Mouse (Mus musculus): ENCODE results near the gene Trim33. TPM values are rescaled to one million over a fixed set of nuclear protein-coding genes. Genes with fewer than 3 reads are reported as not detected.

Trim33 gene
- polyA plus RNA-seq, 1 experiment from 2014 or later = 15.3 TPM

- H3K9ac ChIP-seq (ENCODE audit: low read length) = no peak overlapping the region
- WGBS = 79% methylated on average over 8 of the region's 8 CpGs
- H3K27ac ChIP-seq (replicated peaks in 1 of 2; ENCODE audit: control insufficient read depth in 1 of 2, insufficient read depth in 1 of 2, low read depth in 2 of 2, low read length in 2 of 2) = no peak overlapping the region
- no peaks in the 10 kb centered on the region for H3K27me3 ChIP-seq (ENCODE audit: control insufficient read depth, insufficient read depth, low read length)
- H3K36me3 ChIP-seq (ENCODE audit: control insufficient read depth, insufficient read depth, low read length) = no peaks in the 10 kb centered on the region
- peaks cover 6% of the 10 kb centered on the region; the same call in 1 of the 2 replicates for H3K9me3 ChIP-seq (ENCODE audit: control insufficient read depth, low read length)
- no peak overlapping the region for H3K4me3 ChIP-seq (ENCODE audit: control insufficient read depth in 1 of 2, insufficient read depth in 1 of 2, low read depth in 1 of 2, low read length in 2 of 2)
- ATAC-seq (ENCODE audit: insufficient number of reproducible peaks, insufficient read depth, low FRiP score, low read depth) = no peak
- no peak overlapping the region for H3K4me2 ChIP-seq (ENCODE audit: low read length)
- peaks cover 0 to 3% of the 10 kb centered on the region in 2 experiments; a peak in 1 of 4 replicates for H3K4me1 ChIP-seq (ENCODE audit: control insufficient read depth in 2 of 2, insufficient read depth in 2 of 2, low read length in 2 of 2)
Observed at GRCm38 (mm10) chr3:103380814-103381213, 101.7 kb downstream of the Trim33 start.

GRCm38 (mm10) chr3:103381441-103381840, 102.3 kb downstream of the Trim33 start:
- Histone ChIP-seq H3K27me3 (ENCODE audit: control insufficient read depth, insufficient read depth, low read length) (no peaks in the 10 kb centered on the region), H3K4me3 (ENCODE audit: control insufficient read depth in 1 of 2, insufficient read depth in 1 of 2, low read depth in 1 of 2, low read length in 2 of 2) (no peak overlapping the region), H3K9ac (ENCODE audit: low read length) (no peak overlapping the region), H3K9me3 (ENCODE audit: control insufficient read depth, low read length) (peaks cover 6% of the 10 kb centered on the region; the same call in 1 of the 2 replicates), H3K27ac (replicated peaks in 1 of 2; ENCODE audit: control insufficient read depth in 1 of 2, insufficient read depth in 1 of 2, low read depth in 2 of 2, low read length in 2 of 2) (no peak overlapping the region), H3K4me2 (ENCODE audit: low read length) (no peak overlapping the region), H3K36me3 (ENCODE audit: control insufficient read depth, insufficient read depth, low read length) (no peaks in the 10 kb centered on the region), H3K4me1 (ENCODE audit: control insufficient read depth in 2 of 2, insufficient read depth in 2 of 2, low read length in 2 of 2) (peaks cover 0 to 3% of the 10 kb centered on the region in 2 experiments; a peak in 1 of 4 replicates)
- 89% methylated on average over 6 of the region's 6 CpGs for WGBS
- ATAC-seq (ENCODE audit: insufficient number of reproducible peaks, insufficient read depth, low FRiP score, low read depth) = no peak

GRCm38 (mm10) chr3:103382872-103383567, 103.9 kb downstream of the Trim33 start:
- no peaks in the 10 kb centered on the region for H3K36me3 ChIP-seq (ENCODE audit: control insufficient read depth, insufficient read depth, low read length)
- H3K4me1 ChIP-seq (ENCODE audit: control insufficient read depth in 2 of 2, insufficient read depth in 2 of 2, low read length in 2 of 2) = peaks cover 0 to 3% of the 10 kb centered on the region in 2 experiments; a peak in 1 of 4 replicates
- no peaks in the 10 kb centered on the region for H3K27me3 ChIP-seq (ENCODE audit: control insufficient read depth, insufficient read depth, low read length)
- H3K4me3 ChIP-seq (ENCODE audit: control insufficient read depth in 1 of 2, insufficient read depth in 1 of 2, low read depth in 1 of 2, low read length in 2 of 2) = no peak overlapping the region
- ATAC-seq (ENCODE audit: insufficient number of reproducible peaks, insufficient read depth, low FRiP score, low read depth) = no peak
- 21% methylated on average over 17 of the region's 17 CpGs for WGBS
- H3K9ac ChIP-seq (ENCODE audit: low read length) = no peak overlapping the region
- peaks cover 6% of the 10 kb centered on the region; the same call in 1 of the 2 replicates for H3K9me3 ChIP-seq (ENCODE audit: control insufficient read depth, low read length)
- no peak overlapping the region for H3K27ac ChIP-seq (replicated peaks in 1 of 2; ENCODE audit: control insufficient read depth in 1 of 2, insufficient read depth in 1 of 2, low read depth in 2 of 2, low read length in 2 of 2)
- peak overlapping the region; percentile 35 for H3K4me2 ChIP-seq (ENCODE audit: low read length)

- Histone ChIP-seq H3K9me3 (ENCODE audit: control insufficient read depth, low read length) (peaks cover 6% of the 10 kb centered on the region; the same call in 1 of the 2 replicates), H3K27ac (replicated peaks in 1 of 2; ENCODE audit: control insufficient read depth in 1 of 2, insufficient read depth in 1 of 2, low read depth in 2 of 2, low read length in 2 of 2) (no peak overlapping the region), H3K27me3 (ENCODE audit: control insufficient read depth, insufficient read depth, low read length) (no peaks in the 10 kb centered on the region), H3K9ac (ENCODE audit: low read length) (no peak overlapping the region), H3K4me3 (ENCODE audit: control insufficient read depth in 1 of 2, insufficient read depth in 1 of 2, low read depth in 1 of 2, low read length in 2 of 2) (no peak overlapping the region), H3K4me2 (ENCODE audit: low read length) (no peak overlapping the region), H3K4me1 (ENCODE audit: control insufficient read depth in 2 of 2, insufficient read depth in 2 of 2, low read length in 2 of 2) (no peaks in the 10 kb centered on the region; a peak in 1 of 4 replicates), H3K36me3 (ENCODE audit: control insufficient read depth, insufficient read depth, low read length) (no peaks in the 10 kb centered on the region)
- ATAC-seq (ENCODE audit: insufficient number of reproducible peaks, insufficient read depth, low FRiP score, low read depth) = no peak
- 90% methylated on average over 7 of the region's 7 CpGs for WGBS
Observed at GRCm38 (mm10) chr3:103384486-103384885, 105.4 kb downstream of the Trim33 start.

- Histone ChIP-seq H3K4me1 (ENCODE audit: control insufficient read depth in 2 of 2, insufficient read depth in 2 of 2, low read length in 2 of 2) (no peaks in the 10 kb centered on the region; a peak in 1 of 4 replicates), H3K9me3 (ENCODE audit: control insufficient read depth, low read length) (peaks cover 6% of the 10 kb centered on the region; the same call in 1 of the 2 replicates), H3K4me2 (ENCODE audit: low read length) (no peak overlapping the region), H3K27ac (replicated peaks in 1 of 2; ENCODE audit: control insufficient read depth in 1 of 2, insufficient read depth in 1 of 2, low read depth in 2 of 2, low read length in 2 of 2) (no peak overlapping the region), H3K27me3 (ENCODE audit: control insufficient read depth, insufficient read depth, low read length) (no peaks in the 10 kb centered on the region), H3K36me3 (ENCODE audit: control insufficient read depth, insufficient read depth, low read length) (no peaks in the 10 kb centered on the region), H3K4me3 (ENCODE audit: control insufficient read depth in 1 of 2, insufficient read depth in 1 of 2, low read depth in 1 of 2, low read length in 2 of 2) (no peak overlapping the region), H3K9ac (ENCODE audit: low read length) (no peak overlapping the region)
- ATAC-seq (ENCODE audit: insufficient number of reproducible peaks, insufficient read depth, low FRiP score, low read depth) = no peak
- WGBS = 38% methylated on average over 5 of the region's 5 CpGs
Observed at GRCm38 (mm10) chr3:103384949-103385348, 105.9 kb downstream of the Trim33 start.

- no peaks in the 10 kb centered on the region; a peak in 1 of 4 replicates for H3K4me1 ChIP-seq (ENCODE audit: control insufficient read depth in 2 of 2, insufficient read depth in 2 of 2, low read length in 2 of 2)
- H3K4me3 ChIP-seq (ENCODE audit: control insufficient read depth in 1 of 2, insufficient read depth in 1 of 2, low read depth in 1 of 2, low read length in 2 of 2) = no peak overlapping the region
- no peak overlapping the region for H3K27ac ChIP-seq (replicated peaks in 1 of 2; ENCODE audit: control insufficient read depth in 1 of 2, insufficient read depth in 1 of 2, low read depth in 2 of 2, low read length in 2 of 2)
- 84% methylated on average over 5 of the region's 5 CpGs for WGBS
- H3K4me2 ChIP-seq (ENCODE audit: low read length) = no peak overlapping the region
- no peaks in the 10 kb centered on the region for H3K36me3 ChIP-seq (ENCODE audit: control insufficient read depth, insufficient read depth, low read length)
- no peak overlapping the region for H3K9ac ChIP-seq (ENCODE audit: low read length)
- peaks cover 6% of the 10 kb centered on the region; the same call in 1 of the 2 replicates for H3K9me3 ChIP-seq (ENCODE audit: control insufficient read depth, low read length)
- H3K27me3 ChIP-seq (ENCODE audit: control insufficient read depth, insufficient read depth, low read length) = no peaks in the 10 kb centered on the region
- ATAC-seq (ENCODE audit: insufficient number of reproducible peaks, insufficient read depth, low FRiP score, low read depth) = no peak
Observed at GRCm38 (mm10) chr3:103385383-103386291, 106.5 kb downstream of the Trim33 start.

- 88% methylated on average over 16 of the region's 16 CpGs for WGBS
Observed at GRCm38 (mm10) chr3:103386292-103387031, 107.4 kb downstream of the Trim33 start.

More at GRCm38 (mm10) chr3:103386292-103387031, 107.4 kb downstream of the Trim33 start:
- Histone ChIP-seq H3K27ac (replicated peaks in 1 of 2; ENCODE audit: control insufficient read depth in 1 of 2, insufficient read depth in 1 of 2, low read depth in 2 of 2, low read length in 2 of 2) (no peak overlapping the region), H3K27me3 (ENCODE audit: control insufficient read depth, insufficient read depth, low read length) (no peaks in the 10 kb centered on the region), H3K4me1 (ENCODE audit: control insufficient read depth in 2 of 2, insufficient read depth in 2 of 2, low read length in 2 of 2) (no peaks in the 10 kb centered on the region; a peak in 1 of 4 replicates), H3K4me2 (ENCODE audit: low read length) (no peak overlapping the region), H3K9ac (ENCODE audit: low read length) (no peak overlapping the region), H3K36me3 (ENCODE audit: control insufficient read depth, insufficient read depth, low read length) (no peaks in the 10 kb centered on the region), H3K9me3 (ENCODE audit: control insufficient read depth, low read length) (peaks cover 6% of the 10 kb centered on the region; the same call in 1 of the 2 replicates), H3K4me3 (ENCODE audit: control insufficient read depth in 1 of 2, insufficient read depth in 1 of 2, low read depth in 1 of 2, low read length in 2 of 2) (no peak overlapping the region)
- ATAC-seq (ENCODE audit: insufficient number of reproducible peaks, insufficient read depth, low FRiP score, low read depth) = no peak

Measured in heart, embryonic 14.5 days (tissue).